Mouse (Mus musculus): ENCODE results near the gene Hoxa3. TPM values are rescaled to one million over a fixed set of nuclear protein-coding genes. Genes with fewer than 3 reads are reported as not detected.

Hoxa3 gene
- polyA plus RNA-seq, 1 experiment from 2014 or later: not detected

- DNase-seq (ENCODE audit: low spot score): no peak
- under 1% methylated on average over 12 of the region's 12 CpGs for WGBS
- Histone ChIP-seq H3K4me3 (no peak overlapping the region), H3K4me1 (peaks cover 6% of the 10 kb centered on the region), H3K9me3 (replicated peaks) (no peaks in the 10 kb centered on the region), H3K36me3 (no peaks in the 10 kb centered on the region), H3K27me3 (ENCODE audit: low read depth, poor library complexity, severe bottlenecking) (peaks cover 100% of the 10 kb centered on the region), H3K27ac (replicated peaks) (no peak overlapping the region)
These were observed 30.6 kb upstream of the Hoxa3 start for GRCm38 (mm10) chr6:52243681-52244121.

GRCm38 (mm10) chr6:52242801-52243332, 29.7 kb upstream of the Hoxa3 start:
- no peak overlapping the region for H3K27ac ChIP-seq (replicated peaks)
- no peak for DNase-seq (ENCODE audit: low spot score)
- H3K36me3 ChIP-seq: no peaks in the 10 kb centered on the region
- H3K4me1 ChIP-seq: peaks cover 3% of the 10 kb centered on the region
- H3K9me3 ChIP-seq (replicated peaks): no peaks in the 10 kb centered on the region
- no peak overlapping the region for H3K4me3 ChIP-seq
- peaks cover 100% of the 10 kb centered on the region for H3K27me3 ChIP-seq (ENCODE audit: low read depth, poor library complexity, severe bottlenecking)
- WGBS: 2% methylated on average over 4 of the region's 4 CpGs

- H3K27ac ChIP-seq (replicated peaks): no peak overlapping the region
- no peaks in the 10 kb centered on the region for H3K9me3 ChIP-seq (replicated peaks)
- peaks cover 3% of the 10 kb centered on the region for H3K4me1 ChIP-seq
- H3K36me3 ChIP-seq: no peaks in the 10 kb centered on the region
- 7% methylated on average over 9 of the region's 9 CpGs for WGBS
- DNase-seq (ENCODE audit: low spot score): no peak
- H3K4me3 ChIP-seq: no peak overlapping the region
- H3K27me3 ChIP-seq (ENCODE audit: low read depth, poor library complexity, severe bottlenecking): peaks cover 100% of the 10 kb centered on the region
These were observed 28.0 kb upstream of the Hoxa3 start for GRCm38 (mm10) chr6:52241001-52241621.

GRCm38 (mm10) chr6:52240389-52241000, 27.4 kb upstream of the Hoxa3 start, which contains the start of gene Hoxa10:
Gene Hoxa10, minus strand, starts transcription at chr6:52240854.
- Histone ChIP-seq H3K27me3 (ENCODE audit: low read depth, poor library complexity, severe bottlenecking) (peaks cover 100% of the 10 kb centered on the region), H3K27ac (replicated peaks) (no peak within 1 kb of the TSS), H3K9me3 (replicated peaks) (no peaks in the 10 kb centered on the region), H3K4me3 (0 out of 2 replicates have a peak within 1 kb of the TSS, but pooled peaks have one; percentile 20), H3K36me3 (no peaks in the 10 kb centered on the region), H3K4me1 (peaks cover 3% of the 10 kb centered on the region)
- 1% methylated on average over 35 of the region's 35 CpGs for WGBS
- peak; percentile 89 for DNase-seq (ENCODE audit: low spot score)

GRCm38 (mm10) chr6:52239625-52240388, 26.7 kb upstream of the Hoxa3 start:
- Histone ChIP-seq H3K4me1 (peaks cover under 1% of the 10 kb centered on the region; the same call in 1 of the 2 replicates), H3K4me3 (0 out of 2 replicates have a peak overlapping the region, but pooled peaks have one; percentile 20), H3K9me3 (replicated peaks) (no peaks in the 10 kb centered on the region), H3K27me3 (ENCODE audit: low read depth, poor library complexity, severe bottlenecking) (peaks cover 100% of the 10 kb centered on the region), H3K36me3 (no peaks in the 10 kb centered on the region), H3K27ac (replicated peaks) (no peak overlapping the region)
- DNase-seq (ENCODE audit: low spot score): no peak
- 3% methylated on average over 30 of the region's 30 CpGs for WGBS

GRCm38 (mm10) chr6:52238976-52239375, 25.8 kb upstream of the Hoxa3 start:
- WGBS: 2% methylated on average over 7 of the region's 7 CpGs
- Histone ChIP-seq H3K27ac (replicated peaks) (no peak overlapping the region), H3K4me1 (0 out of 2 replicates have a peak, but pooled peaks cover 3% of the 10 kb centered on the region), H3K36me3 (no peaks in the 10 kb centered on the region), H3K4me3 (no peak overlapping the region), H3K9me3 (replicated peaks) (no peaks in the 10 kb centered on the region), H3K27me3 (ENCODE audit: low read depth, poor library complexity, severe bottlenecking) (peaks cover 100% of the 10 kb centered on the region)
- no peak for DNase-seq (ENCODE audit: low spot score)

GRCm38 (mm10) chr6:52238155-52238545, 25.0 kb upstream of the Hoxa3 start:
- Histone ChIP-seq H3K9me3 (replicated peaks) (no peaks in the 10 kb centered on the region), H3K4me1 (0 out of 2 replicates have a peak, but pooled peaks cover 4% of the 10 kb centered on the region), H3K27me3 (ENCODE audit: low read depth, poor library complexity, severe bottlenecking) (peaks cover 100% of the 10 kb centered on the region), H3K4me3 (no peak overlapping the region), H3K36me3 (no peaks in the 10 kb centered on the region), H3K27ac (replicated peaks) (no peak overlapping the region)
- DNase-seq (ENCODE audit: low spot score): no peak
- 4% methylated on average over 7 of the region's 7 CpGs for WGBS

- Histone ChIP-seq H3K27ac (replicated peaks) (no peak overlapping the region), H3K4me3 (no peak overlapping the region), H3K36me3 (no peaks in the 10 kb centered on the region), H3K9me3 (replicated peaks) (no peaks in the 10 kb centered on the region), H3K27me3 (ENCODE audit: low read depth, poor library complexity, severe bottlenecking) (peaks cover 100% of the 10 kb centered on the region), H3K4me1 (0 out of 2 replicates have a peak, but pooled peaks cover 4% of the 10 kb centered on the region)
- DNase-seq (ENCODE audit: low spot score): no peak
- WGBS: 8% methylated on average over 10 of the region's 10 CpGs
These were observed 24.4 kb upstream of the Hoxa3 start for GRCm38 (mm10) chr6:52237346-52238154.

GRCm38 (mm10) chr6:52236806-52237205, 23.7 kb upstream of the Hoxa3 start:
- Histone ChIP-seq H3K36me3 (no peaks in the 10 kb centered on the region), H3K9me3 (replicated peaks) (no peaks in the 10 kb centered on the region), H3K4me1 (0 out of 2 replicates have a peak, but pooled peaks cover 4% of the 10 kb centered on the region), H3K27me3 (ENCODE audit: low read depth, poor library complexity, severe bottlenecking) (peaks cover 100% of the 10 kb centered on the region), H3K4me3 (no peak overlapping the region), H3K27ac (replicated peaks) (no peak overlapping the region)
- 5% methylated on average over 3 of the region's 3 CpGs for WGBS
- no peak for DNase-seq (ENCODE audit: low spot score)

GRCm38 (mm10) chr6:52235866-52236265, 22.7 kb upstream of the Hoxa3 start:
- DNase-seq (ENCODE audit: low spot score): no peak
- Histone ChIP-seq H3K4me3 (no peak overlapping the region), H3K9me3 (replicated peaks) (no peaks in the 10 kb centered on the region), H3K36me3 (no peaks in the 10 kb centered on the region), H3K4me1 (0 out of 2 replicates have a peak, but pooled peaks cover 4% of the 10 kb centered on the region), H3K27me3 (ENCODE audit: low read depth, poor library complexity, severe bottlenecking) (peaks cover 100% of the 10 kb centered on the region), H3K27ac (replicated peaks) (no peak overlapping the region)
- 24% methylated on average over 6 of the region's 6 CpGs for WGBS

GRCm38 (mm10) chr6:52235267-52235666, 22.1 kb upstream of the Hoxa3 start:
- DNase-seq (ENCODE audit: low spot score): no peak
- Histone ChIP-seq H3K27ac (replicated peaks) (no peak overlapping the region), H3K36me3 (no peaks in the 10 kb centered on the region), H3K27me3 (ENCODE audit: low read depth, poor library complexity, severe bottlenecking) (peaks cover 100% of the 10 kb centered on the region), H3K4me1 (peaks cover 7% of the 10 kb centered on the region; the same call in 1 of the 2 replicates), H3K9me3 (replicated peaks) (no peaks in the 10 kb centered on the region), H3K4me3 (no peak overlapping the region)
- 32% methylated on average over 9 of the region's 9 CpGs for WGBS

All from midbrain, embryonic 10.5 days (tissue).